Mouse (Mus musculus) brain, adult 2 months (tissue): ENCODE results near the gene Med12l.
A peak's percentile ranks its signal among the peaks of the same experiment; 100 is the strongest.

Source experiments
- DNase-seq: peaks from one replicate; pipeline ENCODE4 v3.0.0; 2011; ENCODE audit warnings: low read depth, low spot score

The Med12l gene

DNA sequence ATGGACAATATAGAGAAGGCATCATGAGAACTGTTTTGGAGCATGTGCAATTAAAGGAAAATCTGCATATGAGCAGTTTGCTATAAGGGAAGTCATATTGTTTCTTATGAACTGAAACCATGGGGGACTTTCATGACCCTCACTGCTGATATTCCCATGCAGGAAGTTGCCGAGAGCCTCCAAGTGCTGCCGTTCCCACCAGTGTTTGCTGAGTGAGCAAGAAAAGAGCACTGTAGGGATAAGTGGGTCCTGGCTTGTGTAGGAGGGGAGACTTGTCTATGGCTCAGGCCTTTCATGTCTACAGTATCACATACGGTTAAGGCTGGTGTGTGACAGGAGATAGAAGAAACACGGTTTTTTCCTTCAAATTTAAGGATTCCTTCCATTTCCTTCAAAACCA, 180.0 kb downstream of the Med12l start:
- DNase-seq: no peak

DNA sequence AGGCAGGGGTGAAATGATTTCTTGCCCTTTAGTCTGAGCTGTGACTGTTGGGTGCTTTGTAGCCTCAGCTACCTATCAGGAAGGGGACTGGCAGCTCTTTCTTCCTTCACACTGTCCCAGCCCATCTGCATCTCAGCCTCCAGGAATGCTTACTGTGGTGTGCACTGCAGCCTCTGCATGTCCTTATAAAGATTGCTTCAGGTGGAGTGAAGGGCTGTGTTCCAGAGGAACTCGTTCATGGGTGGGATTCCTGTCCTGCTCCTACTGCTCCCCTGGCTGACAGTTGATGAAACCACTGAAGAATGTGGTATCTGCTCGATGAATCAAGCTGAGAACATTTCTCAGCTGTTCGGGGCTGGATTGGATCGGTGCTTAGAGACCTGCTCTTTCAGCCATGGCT, 181.7 kb downstream of the Med12l start:
- no peak for DNase-seq

DNA sequence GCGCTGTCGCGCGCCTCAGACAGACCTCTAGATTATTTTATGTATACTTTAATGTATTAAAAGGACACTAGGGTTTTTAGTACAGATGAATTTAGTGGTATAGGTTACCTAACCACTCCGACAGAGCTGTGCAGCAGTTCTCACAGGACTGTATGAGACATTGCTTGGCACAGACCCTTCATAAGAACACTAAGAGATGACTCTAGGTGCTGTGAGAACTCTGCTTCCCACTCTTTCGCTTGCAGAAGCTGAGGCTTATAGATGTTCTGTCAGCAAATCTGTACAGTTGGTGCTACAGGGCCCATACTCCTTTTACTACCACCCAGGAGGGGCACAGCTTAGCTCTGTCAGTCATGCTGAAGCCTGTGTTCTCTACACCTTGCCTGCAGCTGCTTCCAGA, 186.0 kb downstream of the Med12l start:
- peak; percentile 60 for DNase-seq

DNA sequence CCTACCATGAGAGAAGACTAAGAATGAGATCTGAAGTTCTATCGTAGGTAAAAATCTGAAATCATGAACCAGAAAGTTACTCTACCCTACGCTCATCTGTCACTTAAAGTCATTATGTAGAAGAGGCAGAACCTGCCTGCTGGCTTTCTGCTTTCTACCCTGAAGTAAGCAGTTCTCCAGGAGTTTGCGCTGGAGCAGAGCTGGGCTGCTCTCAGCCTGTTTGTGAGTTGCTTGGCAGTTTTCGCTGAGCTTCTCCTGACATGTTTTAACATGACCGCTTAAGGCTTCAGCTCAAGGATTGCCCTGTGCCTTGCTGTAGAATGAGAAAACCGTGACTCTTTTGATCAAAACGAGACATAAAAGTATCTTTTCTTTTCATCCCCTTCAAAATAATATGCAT, 188.5 kb downstream of the Med12l start:
- DNase-seq: no peak

DNA sequence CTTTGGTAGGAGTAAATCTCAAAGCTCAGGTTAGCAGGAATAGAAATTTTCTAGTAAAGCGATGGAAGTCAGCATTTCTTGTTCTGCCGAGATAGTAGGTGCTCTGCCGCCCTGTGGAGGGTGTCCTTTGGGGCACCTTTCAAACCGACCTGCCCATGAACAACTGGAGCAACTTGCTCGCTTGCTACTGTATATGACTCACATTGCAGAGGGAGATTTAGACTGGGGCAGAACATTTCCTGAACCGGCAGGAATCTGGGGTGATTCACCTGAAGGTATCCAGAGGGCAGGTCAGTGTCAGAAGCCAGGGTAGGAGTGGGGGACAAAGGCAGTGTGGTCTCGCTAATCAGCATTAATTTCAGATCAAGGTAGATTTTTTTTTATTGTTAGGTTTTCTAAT, 189.3 kb downstream of the Med12l start, which contains the start of gene Gpr87:
TSS of gene Gpr87 (minus strand) at position 167 of the 400 bp plus-strand sequence.
- DNase-seq: no peak

DNA sequence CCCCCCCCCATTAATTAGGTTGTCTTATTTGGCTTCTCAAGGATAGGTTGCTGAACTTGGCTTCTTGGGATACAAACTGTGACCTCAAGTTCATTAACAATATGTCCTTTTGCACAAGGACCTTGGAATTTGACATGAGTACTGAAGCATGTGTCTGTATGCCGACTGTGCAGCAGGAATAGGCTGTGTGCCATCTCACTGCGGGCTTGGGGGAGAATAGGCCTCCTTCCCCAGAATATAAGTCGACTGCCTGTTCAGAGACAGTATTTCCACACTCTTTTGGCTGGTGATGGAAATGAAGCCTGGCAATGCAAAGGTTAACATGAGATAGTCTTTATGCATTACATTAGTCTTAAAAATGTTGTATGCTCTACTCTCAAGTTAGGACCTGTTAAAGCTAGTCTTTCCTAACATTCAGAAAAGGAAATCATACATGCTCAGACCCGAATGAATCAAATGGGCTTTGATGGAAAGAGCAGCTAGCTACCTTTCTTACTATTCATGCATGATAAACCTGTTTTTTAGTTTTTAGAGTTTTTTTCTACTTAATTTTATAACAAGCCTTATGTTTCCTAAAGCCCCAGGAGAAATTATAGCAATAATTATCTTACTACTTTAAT, 191.8 kb downstream of the Med12l start:
- DNase-seq: no peak

DNA sequence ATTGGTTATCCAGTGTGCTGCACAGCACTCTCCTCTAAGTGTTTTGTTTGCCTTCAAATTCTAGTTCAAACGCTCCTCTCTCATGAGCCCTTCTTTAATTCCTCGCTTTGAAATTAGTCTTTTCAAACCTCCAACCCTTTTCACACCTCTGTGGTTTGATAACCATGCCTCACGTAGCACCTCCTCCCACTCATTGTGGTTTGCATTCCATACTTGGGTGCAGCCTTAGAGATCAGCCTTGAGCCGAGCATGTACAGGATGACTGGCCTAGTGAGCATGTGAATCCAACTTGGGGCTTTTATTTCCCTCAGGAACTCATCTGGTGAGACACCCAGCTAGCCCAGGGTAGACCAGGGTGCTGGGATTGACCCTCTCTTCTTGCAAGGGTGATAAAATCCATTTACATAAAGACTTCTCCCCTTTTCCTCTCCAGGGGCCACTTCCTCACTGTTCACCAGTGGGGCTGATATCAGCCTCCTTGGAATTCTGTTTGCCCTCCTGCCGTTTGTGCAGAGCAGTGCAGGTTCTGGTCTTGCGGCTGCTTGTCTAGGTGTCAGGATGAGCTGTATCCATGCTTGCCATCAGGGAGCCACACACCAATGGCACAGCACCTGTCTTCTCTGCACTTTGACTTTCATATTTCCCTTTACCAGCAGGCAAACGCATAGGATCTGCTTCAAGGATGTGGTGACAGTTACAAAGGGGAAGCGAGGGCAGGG, 198.3 kb downstream of the Med12l start:
- DNase-seq: peak; percentile 55

DNA sequence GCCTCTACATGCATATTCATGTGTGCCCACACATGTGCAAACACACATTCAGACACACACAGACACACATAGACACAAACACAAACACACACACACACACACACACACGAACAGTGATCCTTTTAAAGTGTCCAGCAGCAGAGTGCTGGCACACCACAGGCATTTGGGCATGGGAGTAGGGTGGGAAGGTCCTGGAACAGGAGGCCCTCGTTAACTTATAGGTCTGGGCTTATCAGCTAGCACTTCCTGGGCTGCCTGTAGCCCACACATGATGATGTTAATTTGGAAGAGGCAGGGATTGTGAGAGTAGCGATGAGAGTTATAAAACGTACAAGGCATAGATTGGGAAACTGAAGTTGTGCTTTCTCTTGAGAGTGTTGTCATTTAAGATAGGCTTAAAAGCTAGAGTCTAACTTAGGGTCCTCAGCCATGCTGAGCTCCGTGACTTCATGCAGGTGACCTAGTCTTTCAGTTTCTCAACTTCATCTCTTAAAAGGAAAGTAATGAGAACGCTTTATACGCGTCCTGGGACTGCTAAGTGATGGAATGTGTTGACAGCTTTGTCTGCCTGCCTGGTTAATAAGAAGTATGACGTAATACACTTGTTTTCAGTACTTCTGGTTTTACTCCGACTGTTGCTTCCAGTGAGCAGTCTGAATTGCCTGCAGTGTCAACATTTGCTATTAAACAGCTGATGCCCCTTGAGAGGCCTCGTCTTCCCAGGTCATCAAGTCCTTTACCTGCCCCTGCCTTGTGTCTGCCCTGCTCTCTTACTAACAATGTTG, 199.3 kb downstream of the Med12l start:
- DNase-seq: no peak

DNA sequence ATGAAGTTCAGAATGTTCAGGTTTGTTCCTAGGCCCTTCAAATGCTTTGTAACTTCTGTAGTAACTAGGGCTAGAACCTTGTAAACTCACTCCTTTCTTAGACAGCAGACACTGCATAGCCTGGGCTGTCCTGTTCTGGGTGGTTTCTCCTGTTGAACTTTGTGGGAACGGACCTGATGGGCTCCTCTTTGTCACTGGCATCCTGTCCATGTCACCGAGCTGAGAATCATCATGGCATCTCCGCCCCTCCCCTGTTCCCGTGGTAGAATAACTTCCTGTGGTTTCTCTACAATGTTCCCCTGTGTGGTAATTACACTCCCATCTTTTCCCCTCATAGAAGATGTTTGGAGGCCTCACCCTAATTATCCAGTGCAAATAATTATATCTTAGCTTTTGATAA, 200.3 kb downstream of the Med12l start:
- DNase-seq: no peak

DNA sequence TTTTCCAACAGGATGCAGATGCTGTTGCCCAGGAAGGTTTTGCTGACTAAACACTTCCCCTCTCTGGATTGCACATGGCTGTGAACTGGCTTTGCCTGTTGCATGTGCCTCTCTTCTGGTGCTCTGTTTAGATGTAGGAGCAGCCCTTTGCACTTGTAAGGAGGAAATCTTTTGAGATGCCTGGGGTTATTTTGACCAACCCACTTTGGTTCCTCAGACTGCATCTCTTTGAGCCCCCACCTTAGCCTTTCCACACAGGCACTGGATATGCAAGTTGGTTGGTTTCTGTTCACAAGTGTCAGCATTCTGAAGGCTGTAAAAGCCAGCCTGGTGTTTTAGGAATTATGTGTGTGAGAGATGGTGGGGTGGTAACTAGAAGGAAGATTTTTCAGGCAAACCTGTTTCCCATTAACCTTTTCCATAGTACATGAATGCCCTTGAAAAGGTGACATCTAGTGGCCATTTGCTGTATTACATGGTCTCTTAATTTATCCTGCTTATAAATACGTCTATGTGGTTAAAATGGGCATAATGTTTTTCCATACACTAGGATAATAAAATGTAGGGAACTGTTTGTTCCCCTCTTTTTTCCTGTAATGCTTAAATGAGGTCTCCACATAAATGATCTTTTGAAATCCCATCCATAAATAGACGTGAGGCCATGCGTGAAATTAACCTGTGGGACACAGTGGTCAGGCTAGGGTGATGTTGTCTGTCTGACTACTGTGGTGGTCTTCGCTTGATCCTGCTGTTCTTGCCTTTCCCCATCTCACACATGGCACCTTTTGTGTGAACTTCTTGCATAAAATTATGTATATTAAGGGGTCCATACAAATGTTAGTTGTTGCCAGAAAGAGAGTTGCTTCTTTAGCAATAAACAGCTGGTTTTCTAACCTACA, 203.3 kb downstream of the Med12l start:
- DNase-seq: peak; percentile 91

DNA sequence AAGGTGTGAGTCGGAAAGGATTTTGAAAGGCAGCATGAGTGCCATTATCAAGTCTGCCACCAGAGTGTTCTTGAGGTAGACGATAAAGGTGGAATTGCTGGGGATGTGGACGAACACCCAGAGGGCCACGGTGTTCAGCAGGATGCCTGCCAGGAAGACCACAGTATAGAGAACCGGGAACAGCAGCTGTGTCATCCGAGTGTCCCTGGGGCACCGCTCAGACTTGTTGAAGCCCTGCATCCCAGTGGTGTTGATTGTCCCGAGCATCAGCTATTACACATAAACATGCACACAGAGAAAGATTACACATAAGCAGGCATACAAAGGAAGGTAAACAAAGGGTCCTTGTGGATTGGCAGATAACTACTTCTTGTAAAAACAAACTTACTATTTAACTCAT, 204.5 kb downstream of the Med12l start:
- DNase-seq: no peak

DNA sequence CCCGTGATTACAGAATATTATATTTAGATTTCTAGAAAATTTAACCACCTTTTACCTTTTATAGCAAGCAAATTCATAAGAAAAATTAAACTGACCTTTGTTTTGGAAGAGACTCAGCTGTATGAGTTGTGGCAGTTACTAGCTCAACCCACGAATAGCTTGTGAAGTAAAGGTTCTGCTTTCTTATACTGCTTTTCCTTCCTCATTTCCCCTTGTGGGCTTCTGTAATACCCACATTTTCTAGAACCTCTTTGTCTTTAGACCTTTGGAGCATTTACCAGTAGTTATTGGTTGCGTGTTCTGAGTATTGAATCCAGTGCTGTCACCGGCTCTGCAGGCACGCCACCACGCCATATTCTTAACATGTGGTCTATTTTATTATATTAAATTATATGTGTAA, 205.1 kb downstream of the Med12l start, which contains the start of gene P2ry13:
TSS of gene P2ry13 (minus strand) at position 156 of the 400 bp plus-strand sequence.
- no peak for DNase-seq

DNA sequence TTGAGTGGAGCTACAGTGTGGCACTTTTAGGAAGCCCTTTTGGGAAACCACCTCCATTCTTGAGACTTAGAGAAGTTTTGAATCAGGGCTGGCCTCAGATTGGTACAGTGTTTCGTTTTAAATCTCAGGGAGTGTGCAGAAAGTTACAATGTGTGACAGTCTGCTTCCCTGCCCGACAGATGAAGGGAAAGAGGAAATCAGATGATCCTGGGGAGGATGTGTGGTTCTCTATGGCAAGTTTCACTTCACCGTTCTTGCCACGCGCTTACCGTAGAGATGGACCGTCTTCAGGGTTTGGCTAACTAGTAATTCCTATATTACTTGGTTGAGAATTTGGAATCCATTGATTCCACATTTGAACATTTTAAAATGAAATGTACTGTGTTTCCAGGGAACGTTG, 206.2 kb downstream of the Med12l start:
- peak; percentile 39 for DNase-seq

DNA sequence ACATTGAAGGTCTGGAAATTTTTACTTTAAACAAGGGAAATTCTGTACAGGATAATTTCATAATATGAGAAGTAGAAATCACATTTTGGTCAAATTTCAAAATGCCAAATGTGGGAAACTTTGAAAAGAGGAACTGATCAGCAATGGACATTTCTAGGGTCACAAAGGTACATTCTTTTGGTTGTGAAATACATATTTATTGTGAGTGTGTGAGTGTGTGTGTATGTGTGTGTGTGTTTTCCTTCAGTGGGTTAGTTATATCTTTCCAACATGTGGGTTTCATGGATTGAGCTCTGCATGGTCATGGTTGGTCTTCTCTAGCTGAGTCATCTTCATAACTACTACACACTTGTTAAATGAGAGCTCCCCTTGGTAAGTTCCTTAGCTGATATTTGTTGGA, 206.8 kb downstream of the Med12l start:
- DNase-seq: no peak

DNA sequence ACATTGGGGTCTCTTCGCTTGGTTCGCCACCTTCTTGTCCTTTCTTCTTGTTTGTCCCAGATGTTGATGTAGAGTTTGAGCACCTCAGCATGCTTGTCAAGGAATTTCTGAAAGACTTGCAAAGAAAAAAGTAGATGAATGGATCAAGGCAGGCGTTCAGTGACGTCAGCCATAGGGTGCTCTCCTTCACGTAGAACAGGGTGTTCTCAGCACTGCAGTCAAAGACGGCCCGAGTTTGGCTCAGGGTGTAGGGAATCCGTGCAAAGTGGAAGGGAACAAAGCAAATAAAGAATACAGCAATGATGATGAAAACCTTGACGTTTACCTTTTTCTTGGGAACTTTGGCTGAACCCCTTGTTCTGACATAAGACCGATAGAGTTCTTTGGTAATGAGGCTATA, 211.6 kb downstream of the Med12l start:
- DNase-seq: no peak

DNA sequence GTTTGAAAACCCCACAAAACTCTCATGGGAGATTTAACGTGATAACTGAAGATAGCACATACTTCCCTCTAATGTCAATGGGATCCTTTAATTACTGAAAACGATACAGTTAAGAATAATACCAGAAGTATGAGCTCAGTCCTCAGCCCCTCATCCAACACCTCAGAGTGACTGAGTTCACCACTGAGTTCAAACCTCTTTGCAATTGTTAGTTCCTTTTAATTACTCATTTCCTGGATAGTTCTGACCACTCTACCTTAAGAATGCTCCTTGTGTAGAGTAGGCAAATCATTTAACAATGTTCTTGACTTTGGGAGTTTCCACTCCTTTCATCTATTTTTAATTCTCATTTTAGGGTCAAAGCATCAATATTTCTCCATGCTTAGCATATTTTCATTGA, 213.7 kb downstream of the Med12l start:
- DNase-seq: no peak

DNA sequence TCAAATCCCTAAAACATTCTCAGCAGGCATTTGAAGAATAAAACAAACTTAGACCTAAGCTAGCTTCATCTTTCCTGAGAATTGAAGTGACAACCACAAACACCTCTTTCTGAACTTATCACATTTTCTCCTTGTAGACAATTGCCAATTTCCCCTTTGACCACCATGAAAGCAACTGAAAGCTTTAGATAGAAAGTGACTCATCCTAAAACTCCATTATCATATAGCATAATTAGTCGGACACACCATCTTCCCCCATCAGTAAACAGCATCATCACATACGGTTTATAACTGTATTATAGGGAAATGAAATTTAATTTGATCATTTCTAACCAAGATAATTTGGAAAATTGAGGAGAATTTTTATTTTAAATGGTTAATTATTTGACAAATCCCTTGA, 216.7 kb downstream of the Med12l start:
- no peak for DNase-seq

DNA sequence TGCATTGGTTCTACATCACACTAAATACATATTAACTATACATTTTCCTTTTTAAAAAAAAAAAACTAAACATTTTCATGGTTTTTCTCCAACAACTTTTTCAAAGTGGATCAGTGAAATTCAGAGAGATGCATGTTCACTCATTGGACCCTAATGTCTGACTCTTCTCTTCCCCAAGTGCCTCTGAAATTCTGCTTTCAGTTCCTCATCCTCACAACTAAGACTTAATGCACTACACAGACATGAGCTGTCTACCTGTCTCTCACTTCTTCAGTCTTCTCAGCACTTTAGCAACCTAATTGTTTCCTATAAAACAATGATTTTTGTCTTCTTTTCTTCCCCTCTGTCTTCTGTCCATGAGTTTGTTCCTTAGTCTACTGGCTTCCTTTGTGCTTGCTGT, 219.8 kb downstream of the Med12l start:
- no peak for DNase-seq

DNA sequence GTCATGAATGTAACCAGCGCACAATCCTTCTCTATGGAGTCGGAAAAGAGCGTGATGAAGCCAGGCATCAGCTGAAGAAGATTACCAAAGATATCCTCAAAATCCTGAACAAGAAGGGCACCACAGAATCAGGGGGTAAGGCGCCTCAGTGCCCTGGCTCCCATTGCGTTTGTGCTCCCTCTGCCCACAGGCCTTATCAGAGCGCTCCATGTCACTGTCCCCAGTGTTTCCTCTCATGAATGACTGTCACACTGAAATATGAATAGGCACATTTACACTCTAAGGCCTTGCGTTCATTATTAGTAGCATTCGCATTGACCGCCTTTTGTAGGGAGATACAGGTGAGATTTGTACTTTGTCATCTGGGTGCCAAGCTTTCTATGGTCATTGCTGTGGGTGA, 222.1 kb downstream of the Med12l start:
- no peak for DNase-seq

DNA sequence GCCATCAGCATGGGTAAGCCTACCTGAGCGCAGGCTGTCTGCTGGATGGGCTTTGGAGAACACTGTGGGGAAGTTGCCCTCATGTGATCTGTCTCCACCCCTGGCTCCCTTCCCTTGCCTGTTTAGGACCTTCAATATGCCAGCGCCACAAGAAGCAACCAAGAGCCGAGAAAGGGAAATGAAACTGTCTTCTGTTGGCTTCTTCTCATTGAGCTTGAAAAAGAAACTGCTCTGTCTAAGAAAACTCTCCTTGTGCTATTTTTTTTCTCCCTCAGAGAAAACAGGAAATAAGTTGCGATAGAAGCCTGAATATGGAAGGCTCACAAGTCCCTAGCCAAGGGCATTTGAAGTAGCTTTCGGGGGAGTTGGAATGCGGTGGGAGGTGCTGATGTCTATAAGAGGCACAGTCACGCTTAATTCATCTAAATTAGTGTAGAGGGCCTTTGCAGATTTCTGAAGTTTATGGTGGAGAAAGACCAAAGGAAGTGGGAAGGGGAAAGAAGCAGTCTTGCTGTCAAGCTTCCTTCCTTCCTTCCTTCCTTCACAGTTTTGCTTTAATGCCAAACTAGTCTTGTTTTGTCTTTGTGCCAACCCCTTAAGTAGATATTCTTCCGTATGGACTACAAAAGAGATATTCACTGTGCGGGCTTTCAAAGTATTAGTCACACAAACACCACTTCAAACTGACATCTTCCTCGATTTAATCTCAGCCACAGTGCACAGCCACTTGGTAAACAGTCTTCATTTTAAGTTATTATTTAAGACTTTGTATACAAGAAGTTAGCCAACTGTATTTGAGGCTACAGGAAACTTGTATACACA, 223.3 kb downstream of the Med12l start:
- DNase-seq: peak; percentile 71

DNA sequence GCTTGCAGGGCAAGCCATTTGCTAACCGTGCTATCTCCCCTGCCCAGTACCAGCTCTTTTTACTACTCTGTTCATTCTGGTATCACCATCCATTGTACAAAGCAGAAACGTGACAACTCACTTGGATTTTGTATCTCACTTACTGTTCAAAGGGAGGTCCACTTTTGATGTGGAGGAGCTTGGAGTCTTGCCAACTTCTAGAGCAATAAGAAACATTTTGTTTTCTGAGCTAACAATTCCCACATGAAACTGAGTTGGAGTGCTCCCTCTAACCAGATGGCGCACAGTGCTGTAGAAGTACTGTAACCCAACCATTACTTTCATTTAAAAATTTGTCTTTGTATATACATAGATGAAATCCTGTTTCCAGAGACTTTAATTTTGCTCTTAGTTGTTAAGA, 225.3 kb downstream of the Med12l start:
- peak; percentile 78 for DNase-seq
